Mouse (Mus musculus) gastrocnemius, postnatal 10 days (tissue): ENCODE results near the gene Gria1. TPM values are rescaled to one million over a fixed set of nuclear protein-coding genes. Genes with fewer than 3 reads are reported as not detected.

ENCODE experiments used
- DNase-seq: peaks from one replicate; pipeline ENCODE4 v3.0.0; 2021; ENCODE audit warnings: mixed read lengths
- long read RNA-seq, 2 experiments: library from polyadenylated mRNA; stranded (forward); transcript quantifications; one replicate each; pipeline ENCODE4 v2.0.0; 2021
- total RNA-seq, 2 experiments: library from RNA; stranded (reverse); gene quantifications; 2 replicates each; pipeline ENCODE4 v1.2.3; 2021

Gene Gria1
- under 1 TPM; 0.54 to 0.70 TPM for total RNA-seq
- long read RNA-seq, experiment 1: 0 reads
- long read RNA-seq, experiment 2: 0 reads

- DNase-seq: no peak
These were observed at the start of gene Gria1 for GRCm38 (mm10) chr11:57011024-57011690. Gene Gria1, plus strand, starts transcription at chr11:57011387.

GRCm38 (mm10) chr11:56961751-56962150 is 49.4 kb upstream of the Gria1 start:
- DNase-seq: no peak

- DNase-seq: no peak
These were observed 38.4 kb upstream of the Gria1 start for GRCm38 (mm10) chr11:56972814-56973213.

GRCm38 (mm10) chr11:56984321-56985000 is 26.7 kb upstream of the Gria1 start:
- no peak for DNase-seq

- no peak for DNase-seq
These were observed 25.7 kb upstream of the Gria1 start for GRCm38 (mm10) chr11:56985457-56985856.

- no peak for DNase-seq
These were observed 11.6 kb upstream of the Gria1 start for GRCm38 (mm10) chr11:56999601-57000001.

GRCm38 (mm10) chr11:57004611-57005010 is 6.6 kb upstream of the Gria1 start:
- no peak for DNase-seq

- no peak for DNase-seq
These were observed 5.8 kb upstream of the Gria1 start for GRCm38 (mm10) chr11:57005341-57005740.

- DNase-seq: no peak
These were observed 3.4 kb upstream of the Gria1 start for GRCm38 (mm10) chr11:57007790-57008189.

- no peak for DNase-seq
These were observed 576 bp upstream of the Gria1 start for GRCm38 (mm10) chr11:57010611-57011010.

- DNase-seq: no peak
These were observed 478 bp downstream of the Gria1 start for GRCm38 (mm10) chr11:57011691-57012039.

- no peak for DNase-seq
These were observed 1.2 kb downstream of the Gria1 start for GRCm38 (mm10) chr11:57012287-57012921.

GRCm38 (mm10) chr11:57013464-57014190 is 2.4 kb downstream of the Gria1 start:
- DNase-seq: no peak

- DNase-seq: no peak
These were observed 3.2 kb downstream of the Gria1 start for GRCm38 (mm10) chr11:57014396-57014795.

GRCm38 (mm10) chr11:57018536-57018935 is 7.3 kb downstream of the Gria1 start:
- no peak for DNase-seq

- DNase-seq: no peak
These were observed 11.2 kb downstream of the Gria1 start for GRCm38 (mm10) chr11:57022400-57022799.

GRCm38 (mm10) chr11:57030448-57030847 is 19.3 kb downstream of the Gria1 start:
- no peak for DNase-seq

GRCm38 (mm10) chr11:57038807-57039206 is 27.6 kb downstream of the Gria1 start:
- DNase-seq: peak; percentile 25

- DNase-seq: no peak
These were observed 28.1 kb downstream of the Gria1 start for GRCm38 (mm10) chr11:57039306-57039705.

- DNase-seq: no peak
These were observed 30.9 kb downstream of the Gria1 start for GRCm38 (mm10) chr11:57042057-57042456.

- no peak for DNase-seq
These were observed 33.0 kb downstream of the Gria1 start for GRCm38 (mm10) chr11:57044146-57044545.

GRCm38 (mm10) chr11:57051666-57052562 is 40.7 kb downstream of the Gria1 start:
- peak; percentile 12 for DNase-seq
